Mouse (Mus musculus) hindbrain, embryonic 16.5 days (tissue): ENCODE measurements around the gene Rfk. TPM values are rescaled to one million over a fixed set of nuclear protein-coding genes. Genes with fewer than 3 reads are reported as not detected.
A peak's percentile ranks its signal among the peaks of the same experiment; 100 is the strongest.

Source experiments
- ATAC-seq: fragments of 200-750 bp; cut with Nextera tagmentation; 2 replicates; pipeline ENCODE4 v1.8.0; 2017; ENCODE audit warnings: moderate TSS enrichment, moderate library complexity
- H3K27ac ChIP-seq: fragments of 300-500 bp; sonication (generic); 2 replicates; pipeline ENCODE4 v1.5.1; 2014; ENCODE audit warnings: low read depth, mild to moderate bottlenecking, control low read depth, low read length, moderate library complexity
- H3K27me3 ChIP-seq: fragments of 300-500 bp; sonication (generic); replicated peaks from 2 replicates; pipeline ENCODE4 v1.6.1; 2014; ENCODE audit warnings: low read length; ENCODE audit not compliant: control insufficient read depth, insufficient read depth
- H3K36me3 ChIP-seq: fragments of 300-500 bp; sonication (generic); 2 replicates; pipeline ENCODE4 v1.6.1; 2014; ENCODE audit warnings: mild to moderate bottlenecking, low read length, moderate library complexity, mixed read lengths; ENCODE audit not compliant: control insufficient read depth, insufficient read depth
- H3K4me1 ChIP-seq: fragments of 300-500 bp; sonication (generic); 2 replicates; pipeline ENCODE4 v1.6.1; 2014; ENCODE audit warnings: low read depth, low read length; ENCODE audit not compliant: control insufficient read depth, insufficient read depth
- H3K4me2 ChIP-seq: fragments of 300-500 bp; sonication (generic); 2 replicates; pipeline ENCODE4 v1.6.1; 2014; ENCODE audit warnings: mild to moderate bottlenecking, low read length, control low read depth, moderate library complexity
- H3K4me3 ChIP-seq: fragments of 300-500 bp; sonication (generic); 2 replicates; pipeline ENCODE4 v1.5.1; 2014; ENCODE audit warnings: mild to moderate bottlenecking, low read length, control low read depth, moderate library complexity
- H3K9ac ChIP-seq: fragments of 300-500 bp; sonication (generic); 2 replicates; pipeline ENCODE4 v1.6.1; 2014; ENCODE audit warnings: low read depth, mild to moderate bottlenecking, control low read depth, low read length, moderate library complexity
- H3K9me3 ChIP-seq: fragments of 300-500 bp; sonication (generic); 2 replicates; pipeline ENCODE4 v1.6.1; 2014; ENCODE audit warnings: mild to moderate bottlenecking, low read length, moderate library complexity; ENCODE audit not compliant: control insufficient read depth
- WGBS: fragments of 180-500 bp; shearing (Covaris S2); extraction: QIAGEN DNeasy Blood & Tissue Kit; methylation state at CpG from one replicate; pipeline ENCODE4 v1.1.7; 2014; 5-methylcytosine and 5-hydroxymethylcytosine counted together
- polyA plus RNA-seq: library from polyadenylated mRNA; unstranded; fragments of >200 nt; fragmentation: Nextera tagmentation; extraction: Ambion mirVana; gene quantifications from 2 replicates; pipeline ENCODE4 v1.2.1, GENCODE M21; 2015

Gene Rfk
- polyA plus RNA-seq, 1 experiment from 2014 or later = 88.6 TPM

DNA sequence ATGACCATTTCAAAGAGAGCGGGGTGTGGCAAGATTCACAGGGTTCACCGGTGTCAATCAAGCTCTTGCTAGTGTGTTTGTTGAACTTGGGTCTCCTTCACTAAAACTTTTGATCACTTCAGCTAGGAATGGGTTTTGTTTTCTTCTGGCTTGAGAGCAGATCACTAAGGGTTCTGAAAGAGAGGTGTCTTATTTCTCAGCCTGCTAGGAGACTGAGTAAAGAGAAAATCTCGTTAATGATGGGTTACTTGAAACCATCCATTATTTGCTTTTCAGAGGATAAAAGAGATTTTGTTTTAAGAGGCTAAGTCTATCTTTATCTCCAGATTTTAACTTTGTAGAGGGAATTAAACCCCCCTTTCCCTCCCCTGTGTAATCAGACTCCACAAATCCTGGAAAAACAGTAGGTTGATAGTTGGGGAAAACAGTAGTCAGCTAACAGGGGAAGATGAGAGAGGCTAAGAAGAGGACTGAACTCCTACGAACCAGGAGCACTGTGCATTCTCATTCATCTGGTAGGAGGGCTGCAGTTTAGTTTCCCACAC lies 19.1 kb downstream of the Rfk start:
- Histone ChIP-seq H3K4me3 (no peak overlapping the region), H3K9me3 (no peaks in the 10 kb centered on the region), H3K9ac (no peak overlapping the region), H3K4me1 (no peaks in the 10 kb centered on the region), H3K27ac (no peak overlapping the region), H3K36me3 (no peaks in the 10 kb centered on the region), H3K4me2 (no peak overlapping the region), H3K27me3 (no peaks in the 10 kb centered on the region)
- WGBS = 73% methylated on average over 4 of the region's 4 CpGs
- ATAC-seq = no peak

DNA sequence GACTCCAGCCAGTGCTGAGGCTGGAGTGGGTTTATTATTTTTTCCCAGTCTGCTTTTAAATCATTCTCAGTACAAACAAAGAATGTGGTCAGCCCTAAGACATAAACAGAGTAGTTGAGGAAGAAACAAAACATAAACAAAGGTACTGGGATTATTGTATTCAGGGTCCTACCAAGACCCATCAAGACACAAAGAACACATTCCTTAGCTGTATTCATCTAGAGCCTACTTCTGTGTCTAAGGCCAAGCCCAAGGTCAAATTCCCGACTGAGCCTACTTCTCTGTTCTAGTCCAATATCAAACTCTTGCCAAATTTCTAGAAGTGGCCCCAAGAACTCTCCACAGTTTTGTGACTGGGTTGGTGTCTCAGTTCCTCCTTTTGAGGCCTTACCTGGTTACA lies 24.0 kb downstream of the Rfk start:
- Histone ChIP-seq H3K9me3 (no peaks in the 10 kb centered on the region), H3K9ac (no peak overlapping the region), H3K4me3 (no peak overlapping the region), H3K36me3 (no peaks in the 10 kb centered on the region), H3K27me3 (no peaks in the 10 kb centered on the region), H3K4me1 (no peaks in the 10 kb centered on the region), H3K27ac (no peak overlapping the region), H3K4me2 (no peak overlapping the region)
- WGBS = 62% methylated on average over 1 of the region's 1 CpGs
- no peak for ATAC-seq

DNA sequence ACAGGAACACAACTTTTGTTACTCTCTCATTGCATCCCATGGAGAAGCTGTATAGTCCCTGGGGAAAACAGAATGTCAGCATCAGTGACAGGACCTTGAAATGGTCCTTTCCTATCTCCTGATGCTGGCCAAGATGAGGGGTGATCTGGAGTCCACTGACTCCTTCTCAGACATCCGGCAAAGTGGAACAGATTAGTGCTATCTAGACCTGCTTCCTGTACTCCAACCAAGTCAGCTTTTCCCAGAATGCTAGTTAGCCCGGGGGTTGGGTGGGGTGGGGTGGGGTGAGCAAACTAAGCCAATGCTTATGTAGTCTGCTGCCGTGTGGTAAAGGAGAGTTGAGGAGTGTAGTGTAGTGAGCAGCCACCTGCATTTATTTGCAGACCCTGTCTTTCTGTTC lies 29.5 kb downstream of the Rfk start:
- 85% methylated on average over 3 of the region's 3 CpGs for whole genome bisulfite sequencing
- no peak overlapping the region for H3K4me3 ChIP-seq

GRCm38 (mm10) chr19:17427824-17428560 lies 34.1 kb downstream of the Rfk start:
- H3K4me2 ChIP-seq = no peak overlapping the region
- no peak overlapping the region for H3K4me3 ChIP-seq
- H3K27ac ChIP-seq = no peak overlapping the region
- H3K27me3 ChIP-seq = no peaks in the 10 kb centered on the region
- WGBS = 95% methylated on average over 2 of the region's 2 CpGs
- no peaks in the 10 kb centered on the region for H3K9me3 ChIP-seq
- no peaks in the 10 kb centered on the region for H3K36me3 ChIP-seq
- no peaks in the 10 kb centered on the region for H3K4me1 ChIP-seq
- no peak for ATAC-seq
- H3K9ac ChIP-seq = no peak overlapping the region

More for the DNA sequence above, 29.5 kb downstream of the Rfk start:
- ATAC-seq = no peak
- Histone ChIP-seq H3K27ac (no peak overlapping the region), H3K36me3 (no peaks in the 10 kb centered on the region), H3K4me2 (no peak overlapping the region), H3K9me3 (no peaks in the 10 kb centered on the region), H3K4me1 (no peaks in the 10 kb centered on the region), H3K9ac (no peak overlapping the region), H3K27me3 (no peaks in the 10 kb centered on the region)

GRCm38 (mm10) chr19:17428561-17428914 lies 34.7 kb downstream of the Rfk start:
- H3K4me1 ChIP-seq = no peaks in the 10 kb centered on the region
- H3K27ac ChIP-seq = no peak overlapping the region
- H3K4me3 ChIP-seq = no peak overlapping the region
- H3K9me3 ChIP-seq = no peaks in the 10 kb centered on the region
- ATAC-seq = no peak
- H3K27me3 ChIP-seq = no peaks in the 10 kb centered on the region
- no peaks in the 10 kb centered on the region for H3K36me3 ChIP-seq
- 80% methylated on average over 2 of the region's 2 CpGs for WGBS
- H3K4me2 ChIP-seq = no peak overlapping the region
- H3K9ac ChIP-seq = no peak overlapping the region

DNA sequence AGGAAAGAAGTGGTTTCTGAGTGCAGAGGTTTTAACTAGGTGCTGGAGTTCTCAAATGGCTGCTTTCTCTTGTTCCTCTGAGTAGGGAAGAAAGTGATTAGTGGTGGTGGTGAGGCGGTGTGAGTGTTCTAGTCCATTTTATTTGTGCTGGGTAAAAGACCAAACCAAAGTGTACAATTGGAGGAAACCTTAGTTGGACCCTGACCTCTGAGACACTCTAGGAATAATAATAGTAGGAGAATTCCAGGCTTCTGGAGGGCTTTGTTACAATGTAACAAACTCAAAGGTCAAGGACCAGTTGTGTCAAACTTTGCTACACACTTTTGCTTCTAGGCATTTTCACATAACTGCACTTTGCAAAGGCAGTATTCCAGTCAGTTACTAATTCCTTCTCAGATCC lies 42.8 kb downstream of the Rfk start:
- Histone ChIP-seq H3K4me3 (no peak overlapping the region), H3K27ac (no peak overlapping the region), H3K9ac (no peak overlapping the region), H3K4me1 (peaks cover 5% of the 10 kb centered on the region; the same call in 1 of the 2 replicates), H3K36me3 (no peaks in the 10 kb centered on the region), H3K9me3 (no peaks in the 10 kb centered on the region), H3K4me2 (no peak overlapping the region), H3K27me3 (no peaks in the 10 kb centered on the region)
- no peak for ATAC-seq
- WGBS = 89% methylated on average over 1 of the region's 1 CpGs

- ATAC-seq = peak; percentile 73; the same call in 1 of the 2 replicates
- no peaks in the 10 kb centered on the region for H3K27me3 ChIP-seq
These were observed 45.8 kb downstream of the Rfk start for GRCm38 (mm10) chr19:17439476-17440189.

DNA sequence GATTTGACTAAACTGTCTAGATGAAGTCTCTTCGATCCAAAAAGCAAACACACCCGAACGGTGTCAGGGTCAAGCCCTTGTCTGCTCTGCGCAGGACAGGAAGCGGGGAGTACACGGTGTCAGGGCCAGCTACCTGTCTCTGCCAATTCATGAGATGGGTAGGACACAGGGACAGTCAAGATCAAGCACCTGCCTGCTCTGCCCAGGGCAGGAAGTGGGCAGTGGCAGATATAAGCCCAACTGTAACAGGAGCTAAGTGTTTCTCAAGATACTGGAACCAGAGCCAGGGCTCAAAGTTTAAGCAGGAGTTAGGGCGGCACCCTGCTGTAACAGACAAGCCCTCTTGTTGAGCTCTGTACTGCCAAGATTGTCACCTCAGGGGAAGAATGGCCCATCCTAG lies 49.7 kb downstream of the Rfk start:
- Histone ChIP-seq H3K9me3 (no peaks in the 10 kb centered on the region), H3K27me3 (no peaks in the 10 kb centered on the region), H3K4me2 (no peak overlapping the region), H3K9ac (no peak overlapping the region), H3K4me1 (peaks cover 5% of the 10 kb centered on the region; the same call in 1 of the 2 replicates), H3K4me3 (no peak overlapping the region), H3K36me3 (no peaks in the 10 kb centered on the region), H3K27ac (no peak overlapping the region)
- WGBS = 93% methylated on average over 7 of the region's 7 CpGs
- ATAC-seq = no peak

More at GRCm38 (mm10) chr19:17439476-17440189, 45.8 kb downstream of the Rfk start:
- Histone ChIP-seq H3K4me3 (no peak overlapping the region), H3K9ac (no peak overlapping the region), H3K4me2 (no peak overlapping the region), H3K9me3 (no peaks in the 10 kb centered on the region), H3K36me3 (no peaks in the 10 kb centered on the region), H3K4me1 (peaks cover 5% of the 10 kb centered on the region; the same call in 1 of the 2 replicates), H3K27ac (no peak overlapping the region)
- 51% methylated on average over 4 of the region's 4 CpGs for WGBS
